Mouse (Mus musculus): ENCODE results near the gene Fmnl2. TPM values are rescaled to one million over a fixed set of nuclear protein-coding genes. Genes with fewer than 3 reads are reported as not detected.
A peak's percentile ranks its signal among the peaks of the same experiment; 100 is the strongest.

The Fmnl2 gene
- polyA plus RNA-seq, 1 experiment from 2014 or later, result 13.7 TPM

DNA sequence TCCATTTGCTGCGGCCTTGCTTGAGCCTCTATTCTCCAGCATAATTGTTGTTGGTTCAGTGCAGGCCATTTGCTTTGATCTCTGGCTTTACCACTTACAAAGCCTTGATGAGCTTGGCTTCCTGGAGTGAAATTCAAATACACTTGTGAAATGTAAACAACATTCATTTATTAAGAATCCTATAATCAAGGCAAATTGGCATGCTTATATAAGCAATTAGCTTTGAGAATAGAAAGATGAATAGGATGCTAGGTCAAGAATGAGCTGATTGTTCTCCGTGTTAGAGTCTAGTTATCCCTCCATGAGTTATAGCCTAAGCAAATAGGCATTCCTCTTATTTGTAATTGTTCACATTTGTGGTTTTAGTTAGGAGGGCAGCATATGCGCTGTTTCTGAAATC, 8.5 kb downstream of the Fmnl2 start:
- Histone ChIP-seq H3K9ac (no peak overlapping the region), H3K9me3 (0 out of 2 replicates have a peak, but pooled peaks cover 5% of the 10 kb centered on the region), H3K27ac (no peak overlapping the region), H3K36me3 (peaks cover 23% of the 10 kb centered on the region), H3K4me1 (peaks cover 40% of the 10 kb centered on the region), H3K4me3 (no peak overlapping the region), H3K4me2 (no peak overlapping the region), H3K27me3 (no peaks in the 10 kb centered on the region)
- WGBS, result 64% methylated on average over 3 of the region's 3 CpGs
- no peak for ATAC-seq (ENCODE audit: insufficient number of reproducible peaks, insufficient read depth, low FRiP score, low TSS enrichment, low read depth)

DNA sequence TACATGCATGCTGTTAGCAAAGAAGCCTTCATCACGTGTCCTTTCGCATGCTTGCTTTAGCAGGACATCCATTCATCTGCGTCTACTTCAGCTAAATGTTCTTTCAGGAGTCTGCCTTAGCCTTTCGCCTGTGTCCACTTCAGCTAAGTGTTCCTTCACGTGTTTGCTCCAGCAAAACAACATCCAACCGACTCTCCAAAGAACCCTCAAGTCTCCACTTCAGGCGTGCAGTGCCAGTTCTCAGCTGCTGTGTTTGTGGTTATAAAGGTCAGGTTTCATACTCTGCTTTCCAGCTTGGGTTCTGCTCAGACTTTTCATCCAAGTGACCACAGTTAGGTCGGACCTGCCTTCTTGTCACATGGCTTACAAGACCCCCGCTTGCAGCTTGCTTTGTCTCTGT, 10.1 kb downstream of the Fmnl2 start:
- Histone ChIP-seq H3K36me3 (peaks cover 26% of the 10 kb centered on the region), H3K4me1 (peaks cover 34% of the 10 kb centered on the region), H3K9ac (no peak overlapping the region), H3K4me2 (no peak overlapping the region), H3K9me3 (0 out of 2 replicates have a peak, but pooled peaks cover 5% of the 10 kb centered on the region), H3K4me3 (no peak overlapping the region), H3K27me3 (no peaks in the 10 kb centered on the region), H3K27ac (no peak overlapping the region)
- no peak for ATAC-seq (ENCODE audit: insufficient number of reproducible peaks, insufficient read depth, low FRiP score, low TSS enrichment, low read depth)
- 89% methylated on average over 9 of the region's 9 CpGs for WGBS

DNA sequence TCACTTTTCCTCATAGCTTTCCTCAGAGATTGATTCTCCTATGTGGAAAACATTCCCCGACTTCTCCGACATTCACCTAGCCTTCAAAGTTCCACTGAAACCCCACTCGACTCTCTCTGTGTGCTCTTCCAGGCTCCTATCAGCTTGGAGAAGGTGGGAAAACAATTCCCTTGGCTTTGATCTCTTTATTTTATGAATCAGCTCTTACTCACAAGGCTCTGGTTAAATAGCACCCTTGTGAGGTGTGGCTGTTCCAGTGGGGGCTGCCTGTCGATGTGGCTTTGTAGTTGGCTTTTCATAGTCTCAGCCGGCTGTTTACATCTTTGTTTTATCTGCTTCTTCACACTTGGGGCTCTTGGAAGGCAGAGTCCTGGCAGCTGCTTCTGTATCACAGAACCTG, 10.5 kb downstream of the Fmnl2 start:
- H3K4me1 ChIP-seq, result peaks cover 38% of the 10 kb centered on the region
- 89% methylated on average over 5 of the region's 5 CpGs for WGBS
- peaks cover 26% of the 10 kb centered on the region for H3K36me3 ChIP-seq
- no peak overlapping the region for H3K27ac ChIP-seq
- H3K27me3 ChIP-seq, result no peaks in the 10 kb centered on the region
- no peak for ATAC-seq (ENCODE audit: insufficient number of reproducible peaks, insufficient read depth, low FRiP score, low TSS enrichment, low read depth)
- 0 out of 2 replicates have a peak, but pooled peaks cover 5% of the 10 kb centered on the region for H3K9me3 ChIP-seq
- H3K4me3 ChIP-seq, result no peak overlapping the region
- H3K4me2 ChIP-seq, result no peak overlapping the region
- H3K9ac ChIP-seq, result no peak overlapping the region

DNA sequence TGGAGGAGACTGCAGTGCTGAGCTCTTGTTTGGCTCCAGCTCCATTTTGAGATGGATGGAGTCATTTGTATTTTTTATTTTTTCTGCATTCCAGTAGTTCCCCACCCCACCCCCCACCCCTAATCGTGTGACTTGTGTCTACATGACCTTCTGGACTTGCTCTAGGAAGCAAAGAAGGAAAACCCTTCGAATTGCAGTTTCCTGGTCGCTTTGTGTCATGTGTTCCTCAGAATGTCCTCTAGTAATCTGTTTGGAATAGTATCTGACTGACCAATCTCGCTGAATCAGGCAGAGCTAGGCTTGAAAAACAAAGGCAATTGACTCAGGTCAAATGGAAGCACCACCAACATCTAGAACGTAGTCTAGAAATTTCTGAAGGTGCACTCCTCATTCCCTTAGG, 15.0 kb downstream of the Fmnl2 start:
- Histone ChIP-seq H3K9me3 (no peaks in the 10 kb centered on the region), H3K4me2 (no peak overlapping the region), H3K36me3 (peaks cover 15% of the 10 kb centered on the region), H3K4me3 (no peak overlapping the region), H3K27me3 (no peaks in the 10 kb centered on the region), H3K4me1 (peaks cover 63% of the 10 kb centered on the region), H3K27ac (no peak overlapping the region), H3K9ac (no peak overlapping the region)
- WGBS, result 52% methylated on average over 5 of the region's 5 CpGs
- no peak for ATAC-seq (ENCODE audit: insufficient number of reproducible peaks, insufficient read depth, low FRiP score, low TSS enrichment, low read depth)

DNA sequence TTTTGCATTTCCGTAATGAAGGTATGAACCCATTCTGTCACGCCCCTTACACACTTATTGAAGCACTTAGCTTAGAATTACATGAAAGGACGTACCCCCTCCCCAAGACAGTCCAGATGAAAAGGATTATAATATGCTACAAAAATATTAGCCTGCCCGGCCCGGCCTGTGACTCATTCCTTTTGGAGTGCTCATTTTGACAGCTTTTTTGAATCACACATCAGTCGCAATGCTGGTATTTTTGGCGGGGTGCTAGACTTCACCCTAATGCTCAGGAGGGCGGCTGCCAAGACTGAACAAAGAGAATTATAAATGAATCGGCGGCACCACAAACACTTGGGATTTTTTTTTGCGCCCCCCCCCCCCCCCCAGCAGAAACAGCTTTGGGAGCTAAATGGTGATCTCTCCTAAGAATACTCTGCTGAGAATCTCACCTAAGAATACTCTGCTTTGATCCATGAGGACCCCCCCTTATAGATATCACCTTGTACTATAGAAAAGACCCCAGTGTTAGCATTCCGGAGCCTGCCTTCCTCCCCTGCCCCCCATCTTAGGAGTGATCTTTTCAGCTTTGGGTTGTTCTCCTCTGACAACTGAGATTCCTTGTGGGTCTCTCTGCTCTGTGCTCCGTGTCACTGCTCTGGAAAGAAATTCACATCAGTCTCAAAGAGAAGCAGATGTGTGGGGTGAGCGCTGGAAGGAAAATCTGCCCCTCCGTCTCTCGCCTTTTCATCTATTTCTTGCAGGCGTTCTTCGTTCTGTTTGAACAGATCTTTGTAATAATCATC, 15.8 kb downstream of the Fmnl2 start:
- H3K27me3 ChIP-seq, result no peaks in the 10 kb centered on the region
- H3K9me3 ChIP-seq, result no peaks in the 10 kb centered on the region
- no peak overlapping the region for H3K4me3 ChIP-seq
- H3K4me1 ChIP-seq, result peaks cover 62% of the 10 kb centered on the region
- peak overlapping the region; percentile 32 for H3K4me2 ChIP-seq
- WGBS, result 20% methylated on average over 18 of the region's 18 CpGs
- peaks cover 7% of the 10 kb centered on the region; the same call in 1 of the 2 replicates for H3K36me3 ChIP-seq
- H3K9ac ChIP-seq, result no peak overlapping the region
- H3K27ac ChIP-seq, result peak overlapping the region; percentile 58
- ATAC-seq (ENCODE audit: insufficient number of reproducible peaks, insufficient read depth, low FRiP score, low TSS enrichment, low read depth), result no peak

DNA sequence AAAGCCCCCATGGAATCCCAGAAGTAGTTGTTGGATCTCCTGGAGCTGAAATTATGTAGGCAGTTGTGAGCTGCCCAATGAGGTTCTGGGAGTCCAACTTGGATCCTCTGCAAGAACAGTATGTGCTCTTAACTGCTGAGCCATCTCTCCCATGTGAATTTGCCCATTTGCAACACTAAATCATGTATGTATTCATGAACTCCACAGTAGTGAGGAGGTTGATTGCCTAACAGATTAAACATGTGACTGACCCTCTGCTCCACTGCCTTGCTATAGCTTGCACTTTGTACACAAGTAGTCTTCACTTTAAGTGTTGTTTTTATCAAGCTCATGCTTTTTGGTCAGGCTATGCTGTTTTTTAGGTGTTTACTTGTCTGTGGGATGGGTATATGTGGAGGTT, 17.1 kb downstream of the Fmnl2 start:
- ATAC-seq (ENCODE audit: insufficient number of reproducible peaks, insufficient read depth, low FRiP score, low TSS enrichment, low read depth), result no peak
- H3K9me3 ChIP-seq, result no peaks in the 10 kb centered on the region
- no peak overlapping the region for H3K9ac ChIP-seq
- H3K36me3 ChIP-seq, result 0 out of 2 replicates have a peak, but pooled peaks cover 6% of the 10 kb centered on the region
- no peak overlapping the region for H3K4me3 ChIP-seq
- H3K4me1 ChIP-seq, result peaks cover 60% of the 10 kb centered on the region
- H3K4me2 ChIP-seq, result no peak overlapping the region
- H3K27me3 ChIP-seq, result no peaks in the 10 kb centered on the region
- no peak overlapping the region for H3K27ac ChIP-seq

DNA sequence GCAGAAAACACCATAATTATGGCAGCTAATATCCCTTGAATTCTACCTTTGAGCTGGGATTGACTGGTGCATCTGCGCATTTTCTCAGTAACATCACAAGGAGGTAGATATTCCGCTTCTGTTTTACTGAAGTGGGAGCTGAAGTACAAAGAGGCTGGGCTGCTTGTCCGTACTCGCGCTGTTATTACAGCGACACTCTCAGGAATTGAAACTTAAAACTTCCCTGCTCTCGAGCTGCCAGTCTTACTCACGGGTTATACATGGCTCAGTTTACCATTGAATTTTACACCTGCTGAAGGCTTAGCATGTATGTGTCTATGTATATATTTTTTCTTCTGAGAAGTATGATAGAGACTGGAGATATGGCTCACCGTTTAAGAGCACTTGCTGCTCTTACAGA, 18.1 kb downstream of the Fmnl2 start:
- H3K36me3 ChIP-seq, result 0 out of 2 replicates have a peak, but pooled peaks cover 6% of the 10 kb centered on the region
- 44% methylated on average over 9 of the region's 9 CpGs for WGBS
- ATAC-seq (ENCODE audit: insufficient number of reproducible peaks, insufficient read depth, low FRiP score, low TSS enrichment, low read depth), result no peak
- H3K4me1 ChIP-seq, result peaks cover 66% of the 10 kb centered on the region
- H3K4me2 ChIP-seq, result no peak overlapping the region
- no peaks in the 10 kb centered on the region for H3K27me3 ChIP-seq
- H3K9ac ChIP-seq, result no peak overlapping the region
- no peak overlapping the region for H3K4me3 ChIP-seq
- H3K9me3 ChIP-seq, result no peaks in the 10 kb centered on the region
- H3K27ac ChIP-seq, result no peak overlapping the region

DNA sequence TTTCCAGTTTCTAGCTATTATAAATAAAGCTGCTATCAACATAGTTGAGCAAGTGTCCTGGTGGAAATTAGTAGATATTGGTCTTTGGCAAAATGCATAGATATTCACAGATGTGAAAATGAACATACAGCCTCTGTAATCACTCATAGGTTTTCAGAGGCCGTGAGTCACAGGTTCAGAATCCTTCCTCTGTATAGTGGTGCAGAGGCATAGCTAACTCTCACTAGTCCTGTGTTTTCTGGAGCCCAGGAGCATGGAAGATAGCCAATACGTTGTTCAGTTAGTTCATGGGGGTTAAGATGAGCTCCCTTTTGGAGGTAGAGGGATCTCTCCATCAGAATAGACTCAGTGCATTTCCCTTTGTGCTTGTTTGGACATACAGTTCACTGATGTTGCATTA, 25.7 kb downstream of the Fmnl2 start:
- H3K4me1 ChIP-seq, result peaks cover 64% of the 10 kb centered on the region
- no peak overlapping the region for H3K4me3 ChIP-seq
- H3K9me3 ChIP-seq, result no peaks in the 10 kb centered on the region
- ATAC-seq (ENCODE audit: insufficient number of reproducible peaks, insufficient read depth, low FRiP score, low TSS enrichment, low read depth), result no peak
- H3K27ac ChIP-seq, result no peak overlapping the region
- no peaks in the 10 kb centered on the region for H3K36me3 ChIP-seq
- no peak overlapping the region for H3K4me2 ChIP-seq
- no peaks in the 10 kb centered on the region for H3K27me3 ChIP-seq
- no peak overlapping the region for H3K9ac ChIP-seq
- whole genome bisulfite sequencing, result 89% methylated on average over 2 of the region's 2 CpGs

DNA sequence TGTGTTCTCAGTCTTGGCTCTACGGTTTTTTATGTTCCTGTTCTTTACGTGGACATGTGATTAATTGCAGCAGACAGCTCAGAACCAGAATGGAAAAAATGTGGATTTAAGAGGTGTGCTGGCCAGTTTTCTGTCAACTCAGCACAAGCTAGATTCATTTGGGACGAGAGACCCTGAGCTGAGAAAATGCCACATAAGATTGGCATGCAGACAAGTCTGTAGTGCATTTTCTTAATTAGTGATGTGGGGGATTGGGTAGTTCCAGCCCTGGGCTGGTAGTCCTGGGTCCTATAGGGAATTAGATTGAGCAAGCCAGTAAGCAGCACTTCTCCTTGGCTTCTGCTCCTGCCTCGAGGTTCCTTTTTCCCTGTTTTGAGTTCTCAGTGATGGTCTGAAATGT, 26.4 kb downstream of the Fmnl2 start:
- Histone ChIP-seq H3K4me3 (no peak overlapping the region), H3K9me3 (no peaks in the 10 kb centered on the region), H3K4me1 (peaks cover 60% of the 10 kb centered on the region), H3K27me3 (no peaks in the 10 kb centered on the region), H3K27ac (no peak overlapping the region), H3K9ac (no peak overlapping the region), H3K36me3 (no peaks in the 10 kb centered on the region), H3K4me2 (no peak overlapping the region)
- no peak for ATAC-seq (ENCODE audit: insufficient number of reproducible peaks, insufficient read depth, low FRiP score, low TSS enrichment, low read depth)
- WGBS, result 46% methylated on average over 4 of the region's 4 CpGs

DNA sequence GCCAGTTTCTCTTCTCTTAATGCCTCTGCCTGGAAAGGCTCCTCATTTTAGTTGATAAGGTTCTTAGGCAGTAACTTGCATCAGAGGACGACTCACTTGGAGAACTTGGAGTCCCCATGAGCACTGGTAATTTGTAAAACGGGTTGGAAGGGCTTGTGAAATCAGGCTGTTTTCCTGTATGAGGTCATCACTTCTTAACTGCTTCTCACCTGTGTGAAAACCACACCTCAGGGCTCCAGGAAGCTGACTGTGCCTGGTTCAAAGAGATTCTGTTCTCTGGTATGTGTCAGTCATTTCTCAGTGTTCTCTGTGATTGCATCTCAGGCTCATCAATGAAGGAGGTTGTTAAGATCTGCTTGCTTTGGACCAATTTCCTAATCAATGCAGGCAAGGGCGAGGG, 27.4 kb downstream of the Fmnl2 start:
- Histone ChIP-seq H3K9ac (no peak overlapping the region), H3K27ac (no peak overlapping the region), H3K4me1 (peaks cover 55% of the 10 kb centered on the region), H3K4me3 (no peak overlapping the region), H3K27me3 (no peaks in the 10 kb centered on the region), H3K4me2 (no peak overlapping the region), H3K36me3 (no peaks in the 10 kb centered on the region), H3K9me3 (no peaks in the 10 kb centered on the region)
- ATAC-seq (ENCODE audit: insufficient number of reproducible peaks, insufficient read depth, low FRiP score, low TSS enrichment, low read depth), result no peak
- WGBS, result 54% methylated on average over 3 of the region's 3 CpGs

DNA sequence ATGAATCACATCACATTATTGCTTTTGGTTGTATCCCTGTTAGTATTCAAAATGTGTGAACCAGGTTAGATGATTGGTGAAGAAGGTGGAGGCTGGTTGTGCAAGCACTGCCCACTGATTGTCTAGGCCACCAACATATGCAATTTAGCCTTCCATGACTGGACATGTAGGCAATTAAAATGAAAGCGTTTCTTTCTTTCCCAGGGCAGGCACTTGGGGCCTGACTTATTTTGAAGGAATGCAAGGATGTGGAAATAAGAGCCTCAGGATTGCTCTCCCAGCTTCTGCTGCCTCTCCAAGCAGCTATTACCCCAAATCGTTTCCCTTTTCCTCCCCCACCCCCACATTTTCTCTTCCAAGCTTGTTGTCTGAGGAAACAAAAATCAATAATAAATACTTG, 29.6 kb downstream of the Fmnl2 start:
- Histone ChIP-seq H3K36me3 (no peaks in the 10 kb centered on the region), H3K9me3 (no peaks in the 10 kb centered on the region), H3K27ac (no peak overlapping the region), H3K27me3 (no peaks in the 10 kb centered on the region), H3K9ac (no peak overlapping the region), H3K4me2 (no peak overlapping the region), H3K4me3 (no peak overlapping the region), H3K4me1 (peaks cover 68% of the 10 kb centered on the region)
- no peak for ATAC-seq (ENCODE audit: insufficient number of reproducible peaks, insufficient read depth, low FRiP score, low TSS enrichment, low read depth)
- WGBS, result 22% methylated on average over 2 of the region's 2 CpGs

DNA sequence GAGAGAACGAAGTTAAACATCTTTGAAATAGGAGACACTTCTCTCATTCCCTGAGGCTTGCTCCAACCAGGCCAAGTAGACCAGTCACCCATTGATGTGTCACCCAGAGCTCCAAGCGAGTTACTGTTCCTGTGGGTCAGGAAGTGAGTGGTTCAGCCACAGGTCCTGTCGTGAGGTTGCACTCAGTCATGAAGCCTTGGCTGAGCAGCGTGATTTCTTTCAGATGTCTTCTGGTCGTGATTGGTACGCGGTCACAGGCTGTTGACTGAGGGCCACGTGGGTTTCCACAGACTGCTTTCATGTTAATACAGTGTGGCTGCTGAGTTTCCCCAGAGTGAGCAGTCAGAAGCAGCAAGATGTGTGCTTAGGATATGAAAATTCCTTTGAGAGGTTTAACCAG, 33.5 kb downstream of the Fmnl2 start:
- no peak overlapping the region for H3K27ac ChIP-seq
- H3K36me3 ChIP-seq, result no peaks in the 10 kb centered on the region
- no peaks in the 10 kb centered on the region for H3K9me3 ChIP-seq
- H3K4me1 ChIP-seq, result peaks cover 57% of the 10 kb centered on the region
- H3K9ac ChIP-seq, result no peak overlapping the region
- H3K4me3 ChIP-seq, result no peak overlapping the region
- peak overlapping the region; percentile 22; the same call in 1 of the 2 replicates for H3K4me2 ChIP-seq
- peak; percentile 67; the same call in 1 of the 2 replicates for ATAC-seq (ENCODE audit: insufficient number of reproducible peaks, insufficient read depth, low FRiP score, low TSS enrichment, low read depth)
- no peaks in the 10 kb centered on the region for H3K27me3 ChIP-seq
- WGBS, result 32% methylated on average over 8 of the region's 8 CpGs

Measured in embryonic facial prominence, embryonic 13.5 days (tissue).